Mouse (Mus musculus) kidney, postnatal 0 days (tissue): ENCODE results near the gene Srsf3. TPM values are rescaled to one million over a fixed set of nuclear protein-coding genes. Genes with fewer than 3 reads are reported as not detected.

Experiments
- ATAC-seq: fragments of 200-750 bp; cut with Nextera tagmentation; replicated peaks from 2 replicates; pipeline ENCODE4 v1.8.0; 2017; ENCODE audit warnings: low read depth, moderate number of reproducible peaks, moderate TSS enrichment, moderate library complexity; ENCODE audit not compliant: low FRiP score
- DNase-seq: peaks from one replicate; pipeline ENCODE4 v3.0.0-alpha.2; 2016; ENCODE audit warnings: low spot score
- H3K27ac ChIP-seq: fragments of 300-500 bp; sonication (generic); 2 replicates; pipeline ENCODE4 v1.5.1; 2014; ENCODE audit warnings: mild to moderate bottlenecking
- H3K27me3 ChIP-seq: fragments of 300-500 bp; sonication (generic); 2 replicates; pipeline ENCODE4 v1.6.1; 2014; ENCODE audit warnings: low read length, mixed read lengths; ENCODE audit not compliant: insufficient read depth
- H3K36me3 ChIP-seq: fragments of 300-500 bp; sonication (generic); 2 replicates; pipeline ENCODE4 v1.6.1; 2014; ENCODE audit warnings: low read length, mixed read lengths; ENCODE audit not compliant: insufficient read depth
- H3K4me1 ChIP-seq: fragments of 300-500 bp; sonication (generic); replicated peaks from 2 replicates; pipeline ENCODE4 v1.6.1; 2014; ENCODE audit warnings: antibody characterized with exemption, low read length, mixed read lengths; ENCODE audit not compliant: insufficient read depth
- H3K4me2 ChIP-seq: fragments of 300-500 bp; sonication (generic); 2 replicates; pipeline ENCODE4 v1.6.1; 2014; ENCODE audit warnings: mild to moderate bottlenecking, low read length, moderate library complexity, mixed read lengths
- H3K4me3 ChIP-seq: fragments of 300-500 bp; sonication (generic); replicated peaks from 2 replicates; pipeline ENCODE4 v1.5.1; 2014; ENCODE audit warnings: low read depth, low read length
- H3K9ac ChIP-seq: fragments of 300-500 bp; sonication (generic); 2 replicates; pipeline ENCODE4 v1.6.1; 2014; ENCODE audit warnings: low read depth, low read length
- H3K9me3 ChIP-seq: fragments of 300-500 bp; sonication (generic); replicated peaks from 2 replicates; pipeline ENCODE4 v1.6.1; 2016; ENCODE audit warnings: low read length, inconsistent platforms, mixed read lengths
- CTCF ChIP-seq: IDR thresholded peaks from 2 replicates; pipeline ENCODE4 v1.5.1; 2016; ENCODE audit warnings: antibody characterized with exemption, low read depth, mild to moderate bottlenecking, moderate library complexity
- WGBS: fragments of 180-500 bp; shearing (Covaris S2); extraction: QIAGEN DNeasy Blood & Tissue Kit; methylation state at CpG from one replicate; pipeline ENCODE4 v1.1.7; 2014; 5-methylcytosine and 5-hydroxymethylcytosine counted together
- polyA plus RNA-seq: library from polyadenylated mRNA; unstranded; fragments of >200 nt; fragmentation: Nextera tagmentation; extraction: Ambion mirVana; gene quantifications from 2 replicates; pipeline ENCODE4 v1.2.1, GENCODE M21; 2015

Srsf3 gene
- polyA plus RNA-seq, 1 experiment from 2014 or later, result 456 TPM

GRCm38 (mm10) chr17:29005002-29005401 is 27.4 kb upstream of the Srsf3 start:
- 0 out of 2 replicates have a peak, but pooled peaks cover 5% of the 10 kb centered on the region for H3K36me3 ChIP-seq
- no peak for TF ChIP-seq CTCF
- H3K4me1 ChIP-seq, result no peaks in the 10 kb centered on the region
- no peak overlapping the region for H3K4me2 ChIP-seq
- 92% methylated on average over 3 of the region's 3 CpGs for WGBS
- H3K4me3 ChIP-seq, result no peak overlapping the region
- no peak overlapping the region for H3K27ac ChIP-seq
- no peaks in the 10 kb centered on the region for H3K9me3 ChIP-seq
- no peaks in the 10 kb centered on the region for H3K27me3 ChIP-seq
- no peak for ATAC-seq
- no peak for DNase-seq
- no peak overlapping the region for H3K9ac ChIP-seq

- peak overlapping the region; percentile 92 for H3K4me2 ChIP-seq
- DNase-seq, result no peak
- H3K4me3 ChIP-seq, result peak overlapping the region; percentile 95
- H3K9ac ChIP-seq, result peak overlapping the region; percentile 93
- H3K36me3 ChIP-seq, result no peaks in the 10 kb centered on the region
- H3K27ac ChIP-seq, result peak overlapping the region; percentile 84; the same call in 1 of the 2 replicates
- H3K4me1 ChIP-seq, result no peaks in the 10 kb centered on the region
- no peaks in the 10 kb centered on the region for H3K27me3 ChIP-seq
- no peaks in the 10 kb centered on the region for H3K9me3 ChIP-seq
- ATAC-seq, result no peak
- WGBS, result 4% methylated on average over 7 of the region's 7 CpGs
- no peak for TF ChIP-seq CTCF
These were observed 25.6 kb upstream of the Srsf3 start for GRCm38 (mm10) chr17:29006812-29007211.

- peak; percentile 21 for DNase-seq
- Histone ChIP-seq H3K9me3 (no peaks in the 10 kb centered on the region), H3K27me3 (no peaks in the 10 kb centered on the region), H3K9ac (peak overlapping the region; percentile 93), H3K4me3 (peak overlapping the region; percentile 95), H3K4me1 (no peaks in the 10 kb centered on the region), H3K36me3 (no peaks in the 10 kb centered on the region), H3K27ac (peak overlapping the region; percentile 84), H3K4me2 (peak overlapping the region; percentile 92)
- WGBS, result under 1% methylated on average over 19 of the region's 19 CpGs
- TF ChIP-seq CTCF, result no peak
- ATAC-seq, result peak; percentile 30; the same call in 1 of the 2 replicates
These were observed 25.2 kb upstream of the Srsf3 start for GRCm38 (mm10) chr17:29007243-29007640.

- H3K36me3 ChIP-seq, result no peaks in the 10 kb centered on the region
- peak within 1 kb of the TSS; percentile 84 for H3K27ac ChIP-seq
- WGBS, result 0% methylated on average over 64 of the region's 65 CpGs
- ATAC-seq (peak; percentile 90), DNase-seq (peak; percentile 90)
- H3K4me3 ChIP-seq, result peak within 1 kb of the TSS; percentile 95
- no peak for TF ChIP-seq CTCF
- no peaks in the 10 kb centered on the region for H3K4me1 ChIP-seq
- H3K27me3 ChIP-seq, result no peaks in the 10 kb centered on the region
- peak within 1 kb of the TSS; percentile 92 for H3K4me2 ChIP-seq
- H3K9me3 ChIP-seq, result no peaks in the 10 kb centered on the region
- peak within 1 kb of the TSS; percentile 93 for H3K9ac ChIP-seq
These were observed 24.6 kb upstream of the Srsf3 start, which contains the start of gene Stk38 for GRCm38 (mm10) chr17:29007641-29008325. Stk38 (minus strand) TSS chr17:29007995.

GRCm38 (mm10) chr17:29008326-29008650 is 24.1 kb upstream of the Srsf3 start:
- Histone ChIP-seq H3K4me3 (peak overlapping the region; percentile 95), H3K36me3 (no peaks in the 10 kb centered on the region), H3K4me1 (no peaks in the 10 kb centered on the region), H3K27me3 (no peaks in the 10 kb centered on the region), H3K4me2 (peak overlapping the region; percentile 92), H3K9me3 (no peaks in the 10 kb centered on the region), H3K27ac (peak overlapping the region; percentile 84), H3K9ac (peak overlapping the region; percentile 93; the same call in 1 of the 2 replicates)
- WGBS, result 14% methylated on average over 8 of the region's 8 CpGs
- no peak for ATAC-seq
- TF ChIP-seq CTCF, result no peak
- DNase-seq, result no peak

- Histone ChIP-seq H3K4me3 (no peak overlapping the region), H3K27ac (no peak overlapping the region), H3K9ac (no peak overlapping the region), H3K36me3 (no peaks in the 10 kb centered on the region), H3K4me2 (no peak overlapping the region), H3K9me3 (no peaks in the 10 kb centered on the region), H3K27me3 (no peaks in the 10 kb centered on the region), H3K4me1 (no peaks in the 10 kb centered on the region)
- WGBS, result 85% methylated on average over 4 of the region's 4 CpGs
- ATAC-seq (no peak), DNase-seq (no peak)
- TF ChIP-seq CTCF, result no peak
These were observed 23.2 kb upstream of the Srsf3 start for GRCm38 (mm10) chr17:29009181-29009580.
